Mouse (Mus musculus): ENCODE measurements around the gene Gm9495. TPM values are rescaled to one million over a fixed set of nuclear protein-coding genes. Genes with fewer than 3 reads are reported as not detected.

Gene Gm9495
- polyA plus RNA-seq, 1 experiment from 2014 or later, result not detected

Other genes starting within 250 kb of the Gm9495 start
- 10.9 and 13.3 TPM in 2 replicates for gene Zfp930, start 244.5 kb downstream of the Gm9495 start, polyA plus RNA-seq (2015; fragmentation: Nextera tagmentation; extraction: Ambion mirVana)
- gene D130040H23Rik, start 182.5 kb downstream of the Gm9495 start, polyA plus RNA-seq (2015; fragmentation: Nextera tagmentation; extraction: Ambion mirVana), result 1.1 and 1.2 TPM in 2 replicates
- gene Gm7697, start 69.4 kb upstream of the Gm9495 start, polyA plus RNA-seq (2015; fragmentation: Nextera tagmentation; extraction: Ambion mirVana), result not detected in 2 replicates
- 7.5 and 9.4 TPM in 2 replicates for gene Zfp868, start 172.0 kb upstream of the Gm9495 start, polyA plus RNA-seq (2015; fragmentation: Nextera tagmentation; extraction: Ambion mirVana)
- gene Zfp964, start 200.9 kb upstream of the Gm9495 start, polyA plus RNA-seq (2015; fragmentation: Nextera tagmentation; extraction: Ambion mirVana), result 0.27 and 0.37 TPM in 2 replicates

Data from liver, embryonic 13.5 days (tissue).